Mouse (Mus musculus) hindbrain, postnatal 0 days (tissue): ENCODE measurements around the gene Brd7. TPM values are rescaled to one million over a fixed set of nuclear protein-coding genes. Genes with fewer than 3 reads are reported as not detected.

ENCODE experiments used
- ATAC-seq: fragments of 200-750 bp; cut with Nextera tagmentation; 2 replicates; pipeline ENCODE4 v1.8.0; 2017; ENCODE audit warnings: mild to moderate bottlenecking, moderate TSS enrichment, moderate library complexity
- DNase-seq: peaks from one replicate; pipeline ENCODE4 v3.0.0-alpha.2; 2015; ENCODE audit warnings: low spot score
- H3K27ac ChIP-seq: fragments of 300-500 bp; sonication (generic); 2 replicates; pipeline ENCODE4 v1.5.1; 2014; ENCODE audit warnings: mild to moderate bottlenecking
- H3K27me3 ChIP-seq: fragments of 300-500 bp; sonication (generic); 2 replicates; pipeline ENCODE4 v1.6.1; 2014; ENCODE audit warnings: low read length, mixed read lengths; ENCODE audit not compliant: insufficient read depth
- H3K36me3 ChIP-seq: fragments of 300-500 bp; sonication (generic); 2 replicates; pipeline ENCODE4 v1.6.1; 2014; ENCODE audit warnings: low read length, mixed read lengths; ENCODE audit not compliant: insufficient read depth
- H3K4me1 ChIP-seq: fragments of 300-500 bp; sonication (generic); 2 replicates; pipeline ENCODE4 v1.6.1; 2014; ENCODE audit warnings: antibody characterized with exemption, low read length, mixed read lengths; ENCODE audit not compliant: insufficient read depth
- H3K4me2 ChIP-seq: fragments of 300-500 bp; sonication (generic); 2 replicates; pipeline ENCODE4 v1.6.1; 2014; ENCODE audit warnings: low read depth, mild to moderate bottlenecking, low read length, moderate library complexity, mixed read lengths
- H3K4me3 ChIP-seq: fragments of 300-500 bp; sonication (generic); 2 replicates; pipeline ENCODE4 v1.5.1; 2014; ENCODE audit warnings: low read length
- H3K9ac ChIP-seq: fragments of 300-500 bp; sonication (generic); replicated peaks from 2 replicates; pipeline ENCODE4 v1.6.1; 2014; ENCODE audit warnings: mild to moderate bottlenecking, low read length, moderate library complexity, mixed read lengths
- H3K9me3 ChIP-seq: fragments of 300-500 bp; sonication (generic); 2 replicates; pipeline ENCODE4 v1.6.1; 2016; ENCODE audit warnings: low read length, mixed read lengths
- CTCF ChIP-seq: IDR thresholded peaks from 2 replicates; pipeline ENCODE4 v1.5.1; 2016; ENCODE audit warnings: antibody characterized with exemption, control low read depth, low read depth
- WGBS: fragments of 180-500 bp; shearing (Covaris S2); extraction: QIAGEN DNeasy Blood & Tissue Kit; methylation state at CpG from one replicate; pipeline ENCODE4 v1.1.7; 2014; 5-methylcytosine and 5-hydroxymethylcytosine counted together
- polyA plus RNA-seq: library from polyadenylated mRNA; unstranded; fragments of >200 nt; fragmentation: Nextera tagmentation; extraction: Ambion mirVana; gene quantifications from 2 replicates; pipeline ENCODE4 v1.2.1, GENCODE M21; 2015
- total RNA-seq: library from RNA; depleted of rRNA; stranded (reverse); fragments of >200 nt; gene quantifications from 2 replicates; pipeline ENCODE4 v1.2.3, GENCODE M21; 2014

Gene Brd7
- total and polyA plus RNA-seq, 2 experiments from 2014 or later = 15.5 to 57.8 TPM

DNA sequence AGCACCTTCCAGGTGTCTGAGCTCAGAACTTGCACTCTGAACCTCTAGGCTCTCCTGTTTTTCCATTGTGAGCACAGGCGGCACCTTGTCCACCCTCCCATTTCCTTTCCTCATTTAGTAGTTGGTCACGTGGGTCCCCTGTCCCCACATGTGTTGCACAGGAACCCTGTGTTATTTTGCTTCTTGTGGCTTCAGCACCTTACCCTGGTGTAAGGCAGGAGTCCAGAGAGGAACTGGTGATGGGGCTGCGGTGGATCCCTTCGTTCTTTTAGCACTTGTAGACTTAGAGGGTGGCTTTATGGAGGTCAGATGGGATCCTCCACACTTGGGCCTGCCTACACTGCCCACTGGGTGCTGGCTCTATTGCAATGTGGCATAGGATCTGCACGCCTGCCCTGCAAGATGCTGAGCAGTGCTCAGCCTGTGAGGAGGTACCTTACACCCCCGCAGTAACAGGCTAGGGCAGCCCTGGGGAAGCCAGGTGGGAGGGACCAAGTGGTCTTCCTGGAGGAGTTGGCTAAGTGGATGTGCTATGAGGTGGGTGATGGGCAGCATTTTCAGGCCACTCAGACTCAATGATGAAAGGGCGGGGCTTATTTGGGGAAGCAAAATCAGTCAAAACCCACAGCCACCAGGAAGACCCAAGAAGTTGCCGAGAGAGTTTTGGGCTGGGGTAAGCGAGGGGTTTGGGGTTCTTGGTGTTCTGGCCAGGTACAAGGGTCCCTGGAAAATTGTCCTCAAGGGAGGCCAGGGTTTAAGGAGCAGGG, 68.2 kb downstream of the Brd7 start:
- TF ChIP-seq CTCF = no peak
- WGBS = 89% methylated on average over 9 of the region's 9 CpGs
- ATAC-seq (no peak), DNase-seq (no peak)
- Histone ChIP-seq H3K36me3 (no peaks in the 10 kb centered on the region), H3K4me2 (no peak overlapping the region), H3K4me1 (no peaks in the 10 kb centered on the region), H3K4me3 (no peak overlapping the region), H3K9ac (no peak overlapping the region), H3K27me3 (no peaks in the 10 kb centered on the region), H3K27ac (no peak overlapping the region), H3K9me3 (no peaks in the 10 kb centered on the region)

DNA sequence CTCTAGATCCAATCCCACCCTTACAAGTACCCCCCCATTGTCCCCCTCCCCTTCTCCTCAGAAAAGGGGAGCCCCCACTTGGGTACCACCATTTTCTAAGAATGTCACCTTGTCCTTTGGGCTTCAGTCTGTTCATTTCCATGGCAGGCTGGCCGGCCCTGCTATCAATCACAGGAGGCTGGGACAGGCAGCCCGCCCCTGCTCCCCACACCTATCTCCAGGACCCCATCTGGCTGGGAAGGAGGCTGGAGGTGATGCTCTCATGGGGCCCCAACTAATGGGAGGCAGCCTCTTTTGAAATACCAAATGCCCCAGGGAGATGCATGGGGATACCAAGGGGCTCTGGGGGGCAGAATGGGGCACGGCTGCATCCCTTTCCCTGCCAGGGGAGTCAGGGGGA, 69.1 kb downstream of the Brd7 start:
- TF ChIP-seq CTCF = no peak
- H3K4me1 ChIP-seq = no peaks in the 10 kb centered on the region

DNA sequence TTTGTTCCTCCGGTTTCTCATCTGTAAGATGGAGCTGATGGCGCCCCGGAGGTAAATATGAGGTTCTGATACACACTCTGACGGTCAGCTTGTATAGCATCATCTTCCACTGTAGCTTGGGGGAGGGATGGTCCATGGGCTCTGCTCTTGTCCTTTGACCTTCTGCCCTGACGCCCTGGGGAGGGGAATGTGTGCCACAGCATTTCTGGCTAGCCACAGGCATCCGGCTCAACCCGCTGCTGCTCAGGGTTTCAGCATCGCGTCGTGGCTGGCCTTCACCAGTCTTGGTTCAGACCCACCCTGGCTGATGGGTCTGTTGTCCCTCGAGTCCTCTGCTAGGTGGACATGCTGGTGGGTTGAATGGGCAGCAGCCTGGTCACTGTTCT, 70.7 kb downstream of the Brd7 start:
- H3K4me3 ChIP-seq = no peak overlapping the region
- ATAC-seq (no peak), DNase-seq (no peak)
- H3K9me3 ChIP-seq = no peaks in the 10 kb centered on the region
- no peaks in the 10 kb centered on the region for H3K36me3 ChIP-seq
- no peak overlapping the region for H3K4me2 ChIP-seq
- H3K27me3 ChIP-seq = no peaks in the 10 kb centered on the region
- H3K4me1 ChIP-seq = no peaks in the 10 kb centered on the region
- no peak overlapping the region for H3K27ac ChIP-seq
- TF ChIP-seq CTCF = no peak
- 90% methylated on average over 11 of the region's 11 CpGs for WGBS
- H3K9ac ChIP-seq = no peak overlapping the region

More for the DNA sequence above, 69.1 kb downstream of the Brd7 start:
- H3K9me3 ChIP-seq = no peaks in the 10 kb centered on the region
- no peaks in the 10 kb centered on the region for H3K36me3 ChIP-seq
- ATAC-seq (no peak), DNase-seq (no peak)
- 77% methylated on average over 3 of the region's 3 CpGs for WGBS
- no peaks in the 10 kb centered on the region for H3K27me3 ChIP-seq
- H3K9ac ChIP-seq = no peak overlapping the region
- no peak overlapping the region for H3K4me2 ChIP-seq
- no peak overlapping the region for H3K27ac ChIP-seq
- no peak overlapping the region for H3K4me3 ChIP-seq

DNA sequence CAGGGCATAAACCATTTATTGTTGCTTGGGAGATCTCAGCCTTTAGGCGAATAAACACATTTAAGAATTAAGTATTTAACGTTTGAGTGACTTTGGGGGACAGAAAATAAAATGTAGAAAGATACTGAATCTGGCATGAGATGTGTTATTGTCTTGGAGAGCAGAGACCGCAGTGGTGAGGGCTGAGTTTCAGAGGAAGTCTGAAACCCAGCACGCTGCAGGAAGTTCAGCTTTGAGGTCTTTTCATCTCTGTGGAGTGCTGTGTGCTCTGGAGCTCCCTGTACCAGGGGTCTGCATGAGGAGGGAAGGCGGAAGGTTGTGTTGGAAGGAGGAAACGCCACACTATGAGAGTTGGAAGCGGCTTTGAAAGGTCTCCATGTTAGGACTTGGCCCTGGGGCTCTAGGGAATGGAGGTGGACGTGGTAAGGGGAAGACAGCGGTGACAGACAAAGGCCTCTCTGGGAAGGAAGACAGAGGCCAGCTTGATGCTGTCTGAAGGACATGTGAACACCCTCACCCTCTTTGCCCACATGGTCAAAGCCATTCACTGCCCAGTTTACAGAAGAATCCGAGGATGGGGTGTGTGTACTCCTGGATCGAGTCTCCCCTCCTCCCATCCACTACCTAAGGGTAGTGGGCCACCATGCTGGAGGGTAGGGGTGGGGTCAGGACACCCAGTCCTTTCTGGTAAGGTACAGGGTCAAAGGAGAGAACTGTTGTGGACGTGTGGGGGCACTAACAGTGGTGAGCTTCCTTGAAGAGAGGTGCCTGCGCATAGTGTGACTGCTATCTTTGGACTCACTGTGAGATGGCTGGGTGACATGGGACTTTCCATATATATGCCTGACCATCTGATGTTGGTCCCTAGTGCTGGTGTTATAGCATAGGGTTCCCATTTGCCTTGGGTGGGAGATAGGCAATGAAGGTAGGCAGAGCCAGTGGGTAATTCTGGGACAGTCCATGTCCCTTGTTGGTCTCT, 71.4 kb downstream of the Brd7 start:
- no peak overlapping the region for H3K27ac ChIP-seq
- 81% methylated on average over 13 of the region's 13 CpGs for WGBS
- no peaks in the 10 kb centered on the region for H3K36me3 ChIP-seq
- no peak for TF ChIP-seq CTCF
- no peak overlapping the region for H3K9ac ChIP-seq
- no peak overlapping the region for H3K4me3 ChIP-seq
- H3K4me1 ChIP-seq = no peaks in the 10 kb centered on the region
- no peak for ATAC-seq
- H3K27me3 ChIP-seq = no peaks in the 10 kb centered on the region
- no peak for DNase-seq
- no peaks in the 10 kb centered on the region for H3K9me3 ChIP-seq
- no peak overlapping the region for H3K4me2 ChIP-seq

DNA sequence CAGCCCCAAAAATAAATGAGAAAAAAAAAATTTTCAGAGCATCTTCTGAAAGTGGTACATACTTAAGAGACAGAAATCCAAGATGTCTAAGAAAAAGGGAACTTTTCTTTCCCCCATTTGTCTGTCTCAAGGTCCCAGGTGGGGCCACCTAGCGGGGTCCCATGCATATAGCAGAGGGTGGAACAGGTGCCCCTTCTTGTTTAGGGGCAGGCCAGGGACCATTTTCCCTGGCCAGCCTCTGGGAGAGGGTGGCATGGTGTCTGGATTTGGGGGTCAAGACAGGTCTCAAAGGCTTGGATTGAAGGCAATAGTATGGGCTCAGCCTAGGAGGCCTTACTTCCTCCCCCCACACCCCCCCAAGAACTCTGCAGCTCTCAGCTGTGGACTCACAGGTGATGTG, 72.1 kb downstream of the Brd7 start:
- H3K9me3 ChIP-seq = no peaks in the 10 kb centered on the region
- 62% methylated on average over 1 of the region's 1 CpGs for WGBS
- TF ChIP-seq CTCF = no peak

DNA sequence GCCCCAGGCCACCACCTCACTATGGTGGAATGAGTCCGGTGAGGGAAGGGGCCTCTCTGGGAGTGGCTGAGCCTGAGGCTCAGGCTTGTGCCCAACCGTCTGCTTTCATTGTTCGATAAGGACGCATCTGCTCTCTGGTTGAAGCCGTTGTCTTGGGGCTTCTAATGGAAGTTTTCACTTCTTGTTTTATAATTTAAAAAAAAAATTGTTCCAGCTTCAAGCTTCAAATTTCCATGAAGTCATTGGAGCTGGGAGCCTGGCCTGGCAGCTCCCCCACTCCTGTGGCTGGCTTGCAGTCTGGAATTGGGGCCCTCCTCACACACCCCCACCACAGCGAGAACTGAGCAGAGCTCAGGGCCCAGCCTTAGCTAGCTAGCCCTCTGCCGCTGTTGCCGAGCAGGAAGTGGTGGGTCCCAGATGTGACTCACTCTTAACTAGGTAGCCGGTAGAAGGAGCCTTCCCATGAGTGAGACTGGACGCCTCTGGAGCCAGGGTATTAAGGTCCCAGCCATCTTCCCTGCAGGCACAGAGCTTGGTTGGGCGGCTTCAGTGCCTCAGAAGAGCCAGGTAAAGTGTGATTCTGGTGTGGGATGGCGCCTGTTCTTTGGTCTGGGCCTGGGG, 73.3 kb downstream of the Brd7 start:
- Histone ChIP-seq H3K4me2 (no peak overlapping the region), H3K9me3 (no peaks in the 10 kb centered on the region)
- 79% methylated on average over 12 of the region's 12 CpGs for WGBS

More for the DNA sequence above, 72.1 kb downstream of the Brd7 start:
- Histone ChIP-seq H3K4me2 (no peak overlapping the region), H3K4me1 (no peaks in the 10 kb centered on the region), H3K36me3 (no peaks in the 10 kb centered on the region), H3K27ac (no peak overlapping the region), H3K9ac (no peak overlapping the region), H3K27me3 (no peaks in the 10 kb centered on the region), H3K4me3 (no peak overlapping the region)
- ATAC-seq (no peak), DNase-seq (no peak)

More for the DNA sequence above, 73.3 kb downstream of the Brd7 start:
- H3K36me3 ChIP-seq = no peaks in the 10 kb centered on the region
- no peak overlapping the region for H3K9ac ChIP-seq
- ATAC-seq (no peak), DNase-seq (no peak)
- H3K27ac ChIP-seq = no peak overlapping the region
- no peak overlapping the region for H3K4me3 ChIP-seq
- H3K4me1 ChIP-seq = no peaks in the 10 kb centered on the region
- no peak for TF ChIP-seq CTCF
- no peaks in the 10 kb centered on the region for H3K27me3 ChIP-seq
